Mouse (Mus musculus): Measurements from ENCODE around the gene Hps5.

GRCm38 (mm10) chr7:46840787-46841525, 45.1 kb upstream of the Hps5 start, which contains the start of gene Ldha:
- TF ChIP-seq CTCF (IDR thresholded peaks at IDR 0.05; ENCODE audit: borderline replicate concordance, insufficient read depth, low read depth, low read length): no peak
- no peak for TF ChIP-seq POLR2A (IDR thresholded peaks at IDR 0.05; ENCODE audit: borderline replicate concordance, insufficient read depth, low read length)

Measured in cerebellum, adult 2 months (tissue).